Mouse (Mus musculus): Measurements from ENCODE around the gene Casp2. TPM values are rescaled to one million over a fixed set of nuclear protein-coding genes. Genes with fewer than 3 reads are reported as not detected.
A peak's percentile ranks its signal among the peaks of the same experiment; 100 is the strongest.

The Casp2 gene
- polyA plus RNA-seq, 1 experiment from 2014 or later: 91.8 TPM

DNA sequence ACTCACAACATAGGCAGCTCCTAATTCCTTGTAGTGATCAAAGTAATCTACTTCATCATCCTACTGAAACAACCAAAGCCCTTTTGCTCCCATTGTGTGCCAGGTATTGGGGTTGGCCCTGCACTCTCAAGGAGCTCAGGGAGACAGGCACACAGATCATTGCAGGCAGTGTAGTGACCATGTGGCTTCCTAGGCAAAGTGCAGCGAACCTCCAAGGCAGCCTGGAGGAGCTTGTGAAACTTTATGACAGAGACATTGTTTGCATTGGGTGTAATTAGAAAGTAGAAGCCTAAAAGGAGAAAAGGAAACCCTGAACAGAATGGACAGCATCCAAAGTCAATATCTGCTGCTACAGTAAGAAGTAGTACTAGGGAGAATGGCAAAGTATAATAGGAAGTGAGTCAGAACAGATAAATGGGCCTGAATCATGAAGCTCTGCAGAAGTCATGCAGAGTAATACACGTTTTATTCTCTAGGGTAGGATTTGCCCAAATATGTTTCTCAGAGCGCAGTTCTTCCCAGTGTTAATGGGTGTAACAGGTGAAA is 30.8 kb downstream of the Casp2 start:
- Histone ChIP-seq H3K4me3 (no peak overlapping the region), H3K9me3 (replicated peaks) (no peaks in the 10 kb centered on the region), H3K36me3 (peaks cover 52% of the 10 kb centered on the region), H3K4me1 (no peaks in the 10 kb centered on the region), H3K27me3 (ENCODE audit: low read depth, poor library complexity, severe bottlenecking) (no peaks in the 10 kb centered on the region), H3K27ac (no peak overlapping the region)
- no peak for DNase-seq (ENCODE audit: low spot score)
- WGBS: 76% methylated on average over 3 of the region's 3 CpGs

DNA sequence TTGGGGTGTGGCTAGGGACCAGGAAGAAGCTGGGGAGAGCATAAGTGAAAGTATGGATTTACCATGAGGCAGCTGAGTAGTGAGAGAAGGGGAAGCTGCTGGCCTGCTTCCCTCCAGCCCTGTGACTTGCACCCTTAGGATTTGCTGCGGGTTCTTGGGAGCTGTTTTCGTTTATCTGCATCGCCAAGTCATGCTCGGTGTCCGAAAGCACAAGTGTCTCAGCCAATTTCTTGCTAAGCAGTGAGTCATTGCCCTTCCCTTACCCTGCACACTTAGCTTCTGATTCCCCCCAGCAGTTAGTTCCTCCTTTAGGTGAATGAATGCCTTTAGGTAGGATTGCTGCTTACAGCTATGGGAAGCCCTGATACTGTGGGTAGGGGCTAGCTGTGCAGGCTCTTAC is 34.6 kb downstream of the Casp2 start:
- Histone ChIP-seq H3K9me3 (replicated peaks) (no peaks in the 10 kb centered on the region), H3K27ac (no peak overlapping the region), H3K27me3 (ENCODE audit: low read depth, poor library complexity, severe bottlenecking) (no peaks in the 10 kb centered on the region), H3K4me3 (no peak overlapping the region), H3K36me3 (peaks cover 28% of the 10 kb centered on the region), H3K4me1 (no peaks in the 10 kb centered on the region)
- 93% methylated on average over 5 of the region's 5 CpGs for whole genome bisulfite sequencing
- DNase-seq (ENCODE audit: low spot score): no peak

GRCm38 (mm10) chr6:42309816-42310378 is 45.1 kb downstream of the Casp2 start:
- Histone ChIP-seq H3K9me3 (replicated peaks) (no peaks in the 10 kb centered on the region), H3K4me3 (no peak overlapping the region), H3K4me1 (no peaks in the 10 kb centered on the region), H3K27me3 (ENCODE audit: low read depth, poor library complexity, severe bottlenecking) (no peaks in the 10 kb centered on the region), H3K36me3 (peaks cover 60% of the 10 kb centered on the region), H3K27ac (no peak overlapping the region)
- 49% methylated on average over 8 of the region's 8 CpGs for WGBS
- no peak for DNase-seq (ENCODE audit: low spot score)

DNA sequence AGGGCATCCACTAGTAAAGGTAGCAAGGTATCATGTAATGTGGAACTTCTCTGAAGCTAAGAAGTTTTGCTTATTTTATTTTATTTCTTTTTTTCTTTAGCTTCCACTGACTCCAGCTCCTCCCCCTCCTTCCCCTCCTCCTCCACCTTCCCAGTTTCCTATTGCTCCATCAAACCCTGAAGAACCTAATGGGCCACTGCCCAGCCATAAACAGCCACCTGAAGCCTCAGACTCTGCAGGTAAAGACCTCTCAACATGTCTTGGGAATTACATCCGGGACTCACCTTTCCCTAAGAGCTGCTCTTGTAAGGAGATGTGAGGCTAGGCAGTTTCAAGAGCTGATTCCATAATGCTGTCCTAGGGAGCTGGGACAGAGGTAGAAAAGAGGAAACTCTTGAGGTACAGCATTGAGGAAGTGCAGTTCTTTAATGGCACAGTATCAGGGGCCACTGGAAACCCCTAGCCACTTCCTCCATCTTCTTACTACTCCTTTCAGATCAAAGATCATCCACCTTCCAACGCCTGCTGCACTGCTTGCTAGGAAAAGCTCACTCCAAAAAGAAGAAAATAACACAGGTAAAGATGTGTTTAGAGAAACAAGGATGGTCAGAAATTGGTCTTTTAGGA is 45.8 kb downstream of the Casp2 start:
- Histone ChIP-seq H3K36me3 (peaks cover 60% of the 10 kb centered on the region), H3K4me3 (no peak overlapping the region), H3K27ac (no peak overlapping the region), H3K27me3 (ENCODE audit: low read depth, poor library complexity, severe bottlenecking) (no peaks in the 10 kb centered on the region), H3K4me1 (no peaks in the 10 kb centered on the region), H3K9me3 (replicated peaks) (no peaks in the 10 kb centered on the region)
- 88% methylated on average over 2 of the region's 2 CpGs for WGBS
- no peak for DNase-seq (ENCODE audit: low spot score)

DNA sequence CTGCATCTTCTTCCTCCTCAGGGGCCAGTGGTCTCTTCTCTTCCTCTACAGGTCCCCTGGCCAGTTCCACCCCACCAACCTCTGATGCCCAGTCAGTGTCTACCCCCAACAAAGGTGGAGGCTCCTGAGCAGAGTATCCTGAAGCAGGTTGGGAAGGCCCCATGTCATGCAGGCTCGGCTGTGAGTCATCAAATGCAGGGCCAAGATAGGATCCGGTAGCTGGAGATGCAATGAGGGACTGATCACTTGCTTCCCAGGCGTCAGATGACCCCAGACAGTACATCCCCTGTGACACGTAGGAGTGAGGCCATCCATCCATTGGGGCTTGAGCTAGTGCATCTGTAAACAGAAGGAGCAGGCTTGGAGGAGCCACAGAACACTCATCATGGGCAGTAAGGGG is 53.5 kb downstream of the Casp2 start:
- Histone ChIP-seq H3K4me3 (no peak overlapping the region), H3K27ac (no peak overlapping the region)
- DNase-seq (ENCODE audit: low spot score): no peak

DNA sequence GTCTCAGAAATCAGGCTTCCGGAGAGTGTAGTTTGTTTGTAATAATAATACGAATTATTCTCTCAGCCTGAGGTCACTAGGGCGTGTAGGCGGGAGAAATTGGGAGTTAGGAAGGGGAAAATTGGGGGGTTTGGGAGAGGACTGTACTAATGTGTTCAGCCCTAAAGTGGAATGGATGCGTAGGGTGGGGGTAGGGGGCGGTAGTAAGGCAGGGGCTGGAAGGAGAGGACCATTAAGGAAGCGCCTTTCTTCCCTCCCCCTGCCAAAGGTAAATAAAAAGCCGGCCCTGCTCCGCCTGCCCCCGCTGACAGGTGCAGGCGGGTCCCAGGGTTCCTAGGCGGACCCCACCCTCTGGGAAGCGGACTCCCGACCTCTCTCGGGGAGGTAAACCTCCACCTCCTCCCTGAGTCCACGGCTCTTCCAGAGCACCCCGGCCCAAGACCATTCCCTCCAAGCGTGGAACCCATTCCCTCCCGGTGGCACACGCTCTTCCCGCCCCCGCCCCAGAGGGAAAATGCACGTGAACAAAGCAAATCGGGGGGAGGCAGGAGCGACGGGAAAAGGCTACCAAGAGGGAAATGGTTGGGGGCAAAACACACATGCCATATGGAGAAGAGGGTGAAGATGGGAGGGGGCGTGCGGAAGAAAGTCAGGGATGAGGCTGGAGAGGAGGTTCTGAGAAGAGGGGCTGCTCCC is 58.7 kb downstream of the Casp2 start:
- H3K4me1 ChIP-seq: peaks cover 19% of the 10 kb centered on the region
- WGBS: under 1% methylated on average over 28 of the region's 28 CpGs
- peaks cover 41% of the 10 kb centered on the region for H3K27me3 ChIP-seq (ENCODE audit: low read depth, poor library complexity, severe bottlenecking)
- DNase-seq (ENCODE audit: low spot score): peak; percentile 39
- H3K4me3 ChIP-seq: peak overlapping the region; percentile 80
- no peaks in the 10 kb centered on the region for H3K36me3 ChIP-seq
- H3K27ac ChIP-seq: peak overlapping the region; percentile 80
- no peaks in the 10 kb centered on the region for H3K9me3 ChIP-seq (replicated peaks)

More for the DNA sequence above, 53.5 kb downstream of the Casp2 start:
- H3K9me3 ChIP-seq (replicated peaks): no peaks in the 10 kb centered on the region
- peaks cover 27% of the 10 kb centered on the region for H3K36me3 ChIP-seq
- H3K4me1 ChIP-seq: peaks cover 4% of the 10 kb centered on the region
- H3K27me3 ChIP-seq (ENCODE audit: low read depth, poor library complexity, severe bottlenecking): peaks cover 27% of the 10 kb centered on the region
- WGBS: 81% methylated on average over 4 of the region's 4 CpGs

GRCm38 (mm10) chr6:42324067-42324481 is 59.3 kb downstream of the Casp2 start:
- peak overlapping the region; percentile 80 for H3K4me3 ChIP-seq
- H3K27ac ChIP-seq: peak overlapping the region; percentile 80
- H3K9me3 ChIP-seq (replicated peaks): no peaks in the 10 kb centered on the region
- H3K4me1 ChIP-seq: peaks cover 19% of the 10 kb centered on the region
- no peaks in the 10 kb centered on the region for H3K36me3 ChIP-seq
- peak; percentile 68 for DNase-seq (ENCODE audit: low spot score)
- 1% methylated on average over 28 of the region's 32 CpGs for WGBS
- H3K27me3 ChIP-seq (ENCODE audit: low read depth, poor library complexity, severe bottlenecking): peaks cover 41% of the 10 kb centered on the region

DNA sequence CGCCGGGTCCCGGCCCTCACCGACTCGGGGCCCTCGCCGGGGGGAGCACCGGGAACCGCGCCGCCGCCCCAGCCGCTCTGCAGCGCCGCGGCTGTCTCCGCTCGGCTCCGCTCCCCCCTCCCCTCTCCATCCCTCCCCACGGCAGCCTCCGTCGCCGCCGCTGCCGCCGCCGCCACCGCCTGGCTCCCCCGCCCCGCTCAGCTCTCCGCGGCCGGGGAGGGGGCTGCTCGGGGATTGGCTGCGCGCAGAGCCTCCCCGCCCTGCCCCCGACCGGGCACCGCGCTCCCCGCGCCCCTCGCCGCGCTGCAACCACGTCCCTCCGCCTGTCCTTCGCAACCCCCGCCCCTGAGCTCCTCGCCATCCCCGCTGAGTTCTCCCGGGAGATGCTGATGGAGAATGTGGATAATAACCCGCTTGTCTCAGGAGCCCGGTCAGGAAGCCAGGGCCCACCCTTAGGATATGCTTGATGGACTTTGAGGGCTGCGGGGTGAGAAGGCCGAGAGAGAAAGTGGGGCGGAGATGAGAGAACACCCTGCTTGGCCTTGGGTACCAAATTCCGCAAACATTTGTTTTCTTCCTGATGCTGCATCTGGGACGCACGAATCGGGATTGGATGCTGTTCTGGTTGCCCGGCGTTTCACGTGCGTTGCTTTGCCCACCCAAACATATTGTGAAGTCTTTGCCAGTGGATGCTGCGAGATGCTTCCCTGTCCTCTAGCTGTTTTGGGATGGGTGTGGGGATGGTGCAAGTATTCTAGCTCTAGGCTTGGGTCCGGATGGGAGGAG is 59.9 kb downstream of the Casp2 start, which contains the start of gene Fam131b:
Gene Fam131b (minus strand): TSS at position 162 of the 786 bp plus-strand sequence.
- Histone ChIP-seq H3K27ac (peak within 1 kb of the TSS; percentile 80), H3K4me3 (peak within 1 kb of the TSS; percentile 80), H3K4me1 (peaks cover 19% of the 10 kb centered on the region), H3K9me3 (replicated peaks) (no peaks in the 10 kb centered on the region), H3K36me3 (no peaks in the 10 kb centered on the region), H3K27me3 (ENCODE audit: low read depth, poor library complexity, severe bottlenecking) (peaks cover 41% of the 10 kb centered on the region)
- WGBS: under 1% methylated on average over 48 of the region's 68 CpGs
- peak; percentile 77 for DNase-seq (ENCODE audit: low spot score)

- 4% methylated on average over 7 of the region's 7 CpGs for WGBS
Observed at GRCm38 (mm10) chr6:42325268-42325609, 60.5 kb downstream of the Casp2 start.

GRCm38 (mm10) chr6:42326509-42326908 is 61.7 kb downstream of the Casp2 start:
- H3K27ac ChIP-seq: no peak overlapping the region
- no peaks in the 10 kb centered on the region for H3K36me3 ChIP-seq
- peaks cover 19% of the 10 kb centered on the region for H3K4me1 ChIP-seq
- 92% methylated on average over 3 of the region's 3 CpGs for WGBS
- H3K27me3 ChIP-seq (ENCODE audit: low read depth, poor library complexity, severe bottlenecking): peaks cover 32% of the 10 kb centered on the region
- DNase-seq (ENCODE audit: low spot score): no peak
- H3K9me3 ChIP-seq (replicated peaks): no peaks in the 10 kb centered on the region
- no peak overlapping the region for H3K4me3 ChIP-seq

More at GRCm38 (mm10) chr6:42325268-42325609, 60.5 kb downstream of the Casp2 start:
- peak overlapping the region; percentile 80 for H3K4me3 ChIP-seq
- peaks cover 41% of the 10 kb centered on the region for H3K27me3 ChIP-seq (ENCODE audit: low read depth, poor library complexity, severe bottlenecking)
- no peaks in the 10 kb centered on the region for H3K36me3 ChIP-seq
- peak overlapping the region; percentile 80 for H3K27ac ChIP-seq
- peaks cover 19% of the 10 kb centered on the region for H3K4me1 ChIP-seq
- DNase-seq (ENCODE audit: low spot score): peak; percentile 83
- no peaks in the 10 kb centered on the region for H3K9me3 ChIP-seq (replicated peaks)

DNA sequence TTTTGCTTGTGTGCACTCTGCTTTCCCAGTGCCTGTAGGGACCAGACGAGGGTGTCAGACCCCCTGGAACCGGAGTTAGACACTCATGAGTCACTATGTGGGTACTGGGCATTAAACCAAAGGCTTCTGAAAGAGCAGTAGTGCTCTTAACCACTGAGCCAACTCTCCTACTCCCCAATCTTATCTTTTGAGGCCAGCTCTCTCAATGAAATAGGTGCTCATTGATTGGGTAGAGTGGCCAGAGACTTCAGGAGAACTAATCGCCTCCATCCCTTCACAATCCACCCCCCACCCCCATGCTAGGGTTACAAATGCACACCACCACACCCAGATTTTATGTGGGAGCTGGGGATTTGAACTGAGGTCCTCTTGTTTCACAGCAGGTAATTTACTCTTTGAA is 64.0 kb downstream of the Casp2 start:
- DNase-seq (ENCODE audit: low spot score): no peak
- H3K27me3 ChIP-seq (ENCODE audit: low read depth, poor library complexity, severe bottlenecking): peaks cover 9% of the 10 kb centered on the region
- H3K27ac ChIP-seq: no peak overlapping the region
- 83% methylated on average over 3 of the region's 3 CpGs for WGBS
- no peaks in the 10 kb centered on the region for H3K9me3 ChIP-seq (replicated peaks)
- H3K4me1 ChIP-seq: peaks cover 10% of the 10 kb centered on the region
- H3K4me3 ChIP-seq: no peak overlapping the region
- H3K36me3 ChIP-seq: no peaks in the 10 kb centered on the region

GRCm38 (mm10) chr6:42330216-42330615 is 65.4 kb downstream of the Casp2 start:
- no peak overlapping the region for H3K27ac ChIP-seq
- H3K27me3 ChIP-seq (ENCODE audit: low read depth, poor library complexity, severe bottlenecking): no peaks in the 10 kb centered on the region
- no peak overlapping the region for H3K4me3 ChIP-seq
- no peaks in the 10 kb centered on the region for H3K9me3 ChIP-seq (replicated peaks)
- H3K36me3 ChIP-seq: no peaks in the 10 kb centered on the region
- WGBS: 84% methylated on average over 3 of the region's 3 CpGs
- no peak for DNase-seq (ENCODE audit: low spot score)
- H3K4me1 ChIP-seq: no peaks in the 10 kb centered on the region

All from limb, embryonic 10.5 days (tissue).